Mouse (Mus musculus): ENCODE results near the gene Gm49354. TPM values are rescaled to one million over a fixed set of nuclear protein-coding genes. Genes with fewer than 3 reads are reported as not detected.
"Not testable (repeated sequence)": the region's sequence is repeated elsewhere in the genome, so short reads cannot be mapped to it uniquely, and the experiment has no call there.

Gene Gm49354
- not detected in 2 replicates for total RNA-seq (2021)
- long read RNA-seq, result 0 reads

GRCm38 (mm10) chr13:59782145-59782544, at the start of gene Gm49354:
Gm49354 (minus strand) TSS chr13:59782245.
- no peak for DNase-seq

- DNase-seq, result no peak
Measured at GRCm38 (mm10) chr13:59825966-59826365, 43.9 kb upstream of the Gm49354 start.

GRCm38 (mm10) chr13:59822507-59823462, 40.7 kb upstream of the Gm49354 start, which contains the start of gene Tut7:
Tut7 (minus strand) TSS chr13:59823147.
- DNase-seq, result peak; percentile 93

- no peak for DNase-seq
Measured at GRCm38 (mm10) chr13:59820836-59821235, 38.8 kb upstream of the Gm49354 start.

- DNase-seq, result no peak
Measured at GRCm38 (mm10) chr13:59820114-59820513, 38.1 kb upstream of the Gm49354 start.

- DNase-seq, result no peak
Measured at GRCm38 (mm10) chr13:59817352-59817751, 35.3 kb upstream of the Gm49354 start.

GRCm38 (mm10) chr13:59814109-59814591, 32.1 kb upstream of the Gm49354 start:
- DNase-seq, result no peak

GRCm38 (mm10) chr13:59811581-59811980, 29.5 kb upstream of the Gm49354 start:
- DNase-seq, result no peak

- DNase-seq, result no peak
Measured at GRCm38 (mm10) chr13:59801000-59801399, 19.0 kb upstream of the Gm49354 start.

GRCm38 (mm10) chr13:59800077-59800476, 18.0 kb upstream of the Gm49354 start:
- DNase-seq, result no peak

- DNase-seq, result no peak
Measured at GRCm38 (mm10) chr13:59798306-59798705, 16.3 kb upstream of the Gm49354 start.

- no peak for DNase-seq
Measured at GRCm38 (mm10) chr13:59796466-59796848, 14.4 kb upstream of the Gm49354 start.

GRCm38 (mm10) chr13:59795807-59796465, 13.9 kb upstream of the Gm49354 start:
- DNase-seq, result no peak

- DNase-seq, result no peak
Measured at GRCm38 (mm10) chr13:59794786-59795185, 12.7 kb upstream of the Gm49354 start.

GRCm38 (mm10) chr13:59779744-59780264, 2.2 kb downstream of the Gm49354 start:
- DNase-seq, result not testable (repeated sequence)

- DNase-seq, result no peak
Measured at GRCm38 (mm10) chr13:59779213-59779612, 2.8 kb downstream of the Gm49354 start.

GRCm38 (mm10) chr13:59775168-59775567, 6.9 kb downstream of the Gm49354 start:
- no peak for DNase-seq

GRCm38 (mm10) chr13:59771257-59771656, 10.8 kb downstream of the Gm49354 start:
- peak; percentile 75 for DNase-seq

GRCm38 (mm10) chr13:59770847-59771246, 11.2 kb downstream of the Gm49354 start:
- DNase-seq, result peak; percentile 13

GRCm38 (mm10) chr13:59770164-59770562, 11.9 kb downstream of the Gm49354 start:
- peak; percentile 78 for DNase-seq

- DNase-seq, result peak; percentile 99
Measured at GRCm38 (mm10) chr13:59769296-59770163, 12.5 kb downstream of the Gm49354 start, which contains the start of gene Isca1. Isca1 (minus strand) TSS chr13:59769810.

- no peak for DNase-seq
Measured at GRCm38 (mm10) chr13:59768531-59768930, 13.5 kb downstream of the Gm49354 start.

All from adrenal gland, postnatal 25 days (tissue).